Mouse (Mus musculus): ENCODE data around the gene Naxd. TPM values are rescaled to one million over a fixed set of nuclear protein-coding genes. Genes with fewer than 3 reads are reported as not detected.
A peak's percentile ranks its signal among the peaks of the same experiment; 100 is the strongest.
"Not testable (repeated sequence)": the region's sequence is repeated elsewhere in the genome, so short reads cannot be mapped to it uniquely, and the experiment has no call there.

Naxd gene
- total RNA-seq, 2 experiments from 2014 or later: 32.7 to 36.8 TPM

DNA sequence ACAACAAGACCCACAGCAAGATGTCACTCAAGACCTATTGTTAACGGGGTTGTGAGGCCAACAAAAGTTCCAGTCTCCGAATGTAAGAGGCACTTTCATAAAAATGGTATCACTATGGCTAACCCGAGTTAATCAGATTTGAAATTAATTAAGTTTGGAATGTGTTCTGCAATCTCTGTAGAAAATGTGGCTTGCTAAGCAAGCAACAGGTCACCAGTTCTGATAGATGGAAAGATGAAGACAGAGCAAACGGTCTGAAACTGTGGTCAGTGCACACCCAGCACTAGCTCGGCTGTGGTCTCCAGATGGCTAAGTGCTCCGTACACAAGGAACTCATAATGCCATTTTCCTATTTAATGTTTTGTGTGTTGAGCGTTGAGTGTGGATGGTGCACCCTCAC is 26.6 kb upstream of the Naxd start:
- intact Hi-C loops (cut with DNase I): no loop called here

DNA sequence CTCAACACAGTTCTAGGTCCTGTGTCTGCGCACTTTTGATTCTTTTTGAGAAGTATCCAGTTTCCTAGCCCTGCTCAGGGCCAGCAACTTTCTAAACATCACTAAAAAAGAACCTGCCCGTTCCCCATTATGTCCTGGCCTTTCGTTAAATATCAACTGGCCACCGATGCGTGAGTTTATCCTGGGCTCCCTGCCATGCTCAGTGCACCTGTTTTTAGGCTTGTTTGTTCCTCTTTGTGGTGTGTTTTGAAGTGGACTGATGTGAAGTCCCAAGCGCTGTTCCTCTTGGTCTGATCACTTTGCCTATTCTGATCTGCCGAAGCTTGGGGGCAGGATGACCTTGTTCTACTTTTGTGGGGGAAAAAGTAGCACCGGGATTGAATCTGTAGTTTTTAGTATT is 26.0 kb upstream of the Naxd start:
- DNase-seq (ENCODE audit: low spot score): no peak
- intact Hi-C loops (cut with DNase I): no loop called here

More for the DNA sequence above, 26.6 kb upstream of the Naxd start:
- DNase-seq (ENCODE audit: low spot score): no peak

DNA sequence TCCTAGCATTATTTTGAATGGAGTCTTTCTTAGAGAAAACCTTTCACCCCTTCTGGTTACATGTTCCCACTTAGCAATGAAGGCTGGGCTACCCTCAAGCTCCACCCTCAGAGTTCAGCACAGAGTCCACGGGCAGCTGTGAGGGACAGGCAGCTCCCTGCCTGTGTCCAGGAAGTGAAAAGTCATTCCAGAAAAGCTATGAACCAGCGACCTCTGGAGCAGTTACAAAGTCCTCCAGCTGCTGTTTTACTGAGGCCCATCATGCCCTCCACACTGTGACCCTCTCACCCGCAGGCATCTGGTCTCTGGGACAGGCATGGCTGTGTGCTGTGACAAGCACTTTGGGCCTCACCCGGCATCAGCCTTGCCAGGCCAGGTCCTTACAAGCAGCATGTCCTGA is 24.2 kb upstream of the Naxd start:
- intact Hi-C loops (cut with DNase I): no loop called here
- no peak for DNase-seq (ENCODE audit: low spot score)

DNA sequence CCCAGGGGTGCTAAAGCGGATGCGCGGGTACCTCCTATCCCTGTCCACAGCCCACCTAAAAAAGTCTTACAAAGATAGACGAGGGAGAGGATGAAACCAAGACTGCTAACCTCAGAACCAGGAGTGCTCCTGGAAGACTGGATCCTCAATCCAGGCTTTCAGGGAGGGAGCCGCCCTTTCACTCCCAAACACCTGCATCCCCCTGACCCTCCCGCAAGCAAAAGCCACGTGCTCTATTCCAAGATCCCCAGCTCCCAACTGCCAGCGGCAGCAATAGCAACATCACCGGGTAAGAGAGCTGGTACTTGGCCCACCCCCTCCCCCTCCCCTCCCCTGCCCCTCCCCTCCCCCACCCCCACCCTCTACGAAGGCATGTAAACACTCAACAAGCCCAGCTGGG is 21.9 kb upstream of the Naxd start:
- DNase-seq (ENCODE audit: low spot score): no peak
- intact Hi-C loops (cut with DNase I): no loop called here

DNA sequence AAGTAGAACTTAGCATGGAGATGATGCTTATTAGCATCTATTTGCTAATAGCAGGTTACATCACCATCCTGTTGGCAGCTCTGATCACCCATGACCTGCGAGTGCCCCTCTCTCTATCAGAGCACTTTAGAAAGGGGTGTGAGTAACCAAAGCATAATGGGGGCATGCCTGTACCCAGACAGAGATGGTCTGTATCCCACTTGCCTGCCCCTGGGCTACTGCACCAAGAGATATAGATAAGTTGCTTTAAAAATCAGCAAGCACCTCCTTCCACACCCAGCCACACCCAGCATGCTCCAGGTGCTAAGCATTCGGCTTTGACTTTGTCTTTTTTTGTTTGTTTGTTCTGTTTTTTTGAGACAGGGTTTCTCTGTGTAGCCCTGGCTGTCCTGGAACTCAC is 21.4 kb upstream of the Naxd start:
- intact Hi-C loops (cut with DNase I): no loop called here
- DNase-seq (ENCODE audit: low spot score): no peak

DNA sequence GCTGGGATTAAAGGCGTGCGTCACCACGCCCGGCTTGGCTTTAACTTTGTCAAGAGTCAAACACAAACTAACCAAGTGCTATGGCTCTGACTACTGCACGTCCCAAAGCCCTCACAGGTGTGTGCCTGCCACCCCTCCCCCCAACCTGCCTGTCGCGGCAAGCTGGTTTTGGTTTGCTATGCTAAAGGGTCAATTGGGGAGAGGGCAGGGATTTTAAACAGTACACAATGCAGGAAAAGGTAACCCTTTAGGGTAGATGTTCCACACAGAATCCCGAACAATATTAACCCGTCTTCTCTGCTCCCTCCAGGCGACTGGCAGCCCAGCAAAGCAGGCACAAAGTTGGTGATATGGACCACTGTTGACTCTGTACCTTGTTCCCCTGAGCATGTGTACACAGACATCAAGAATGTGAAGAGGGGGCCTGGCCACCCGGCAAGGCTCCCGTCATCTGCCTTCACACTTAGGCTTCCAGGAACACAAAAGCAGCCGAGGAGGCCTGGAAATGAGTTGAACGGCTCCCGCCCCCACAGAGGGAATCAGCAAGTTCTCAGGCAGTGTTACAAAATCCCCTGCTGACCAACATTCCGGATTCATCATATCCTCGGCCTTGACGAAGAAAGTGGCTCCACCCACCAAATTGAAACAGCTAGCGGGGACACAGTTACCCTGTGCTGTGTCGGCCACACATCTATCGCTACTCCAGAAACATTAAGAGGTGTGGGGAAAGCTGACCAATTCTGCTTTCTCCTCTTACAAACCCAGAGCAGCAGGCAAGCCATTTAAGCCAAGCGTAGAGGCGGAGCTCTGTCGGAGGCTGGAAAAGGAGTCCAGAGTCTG is 20.7 kb upstream of the Naxd start:
- intact Hi-C loops (cut with DNase I): no loop called here
- peak; percentile 51 for DNase-seq (ENCODE audit: low spot score)

DNA sequence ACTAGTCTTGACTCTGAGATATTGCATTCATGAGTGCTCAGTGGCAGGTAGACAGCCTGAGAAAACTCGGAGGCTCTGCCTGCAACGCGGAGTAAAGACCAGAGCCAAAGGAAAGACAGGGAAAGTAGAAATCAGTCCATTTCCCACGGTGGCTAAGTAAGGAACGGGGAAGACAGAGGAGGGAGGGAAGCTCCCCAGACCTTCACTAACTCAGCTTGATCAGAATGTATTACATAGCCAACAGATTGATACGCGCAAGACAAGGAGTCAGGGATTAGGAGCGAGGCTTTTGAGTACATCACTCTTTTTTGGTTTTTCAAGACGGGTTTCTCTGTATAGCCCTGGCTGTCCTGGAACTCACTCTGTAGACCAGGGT is 20.1 kb upstream of the Naxd start:
- intact Hi-C loops (cut with DNase I): no loop called here
- no peak for DNase-seq (ENCODE audit: low spot score)

DNA sequence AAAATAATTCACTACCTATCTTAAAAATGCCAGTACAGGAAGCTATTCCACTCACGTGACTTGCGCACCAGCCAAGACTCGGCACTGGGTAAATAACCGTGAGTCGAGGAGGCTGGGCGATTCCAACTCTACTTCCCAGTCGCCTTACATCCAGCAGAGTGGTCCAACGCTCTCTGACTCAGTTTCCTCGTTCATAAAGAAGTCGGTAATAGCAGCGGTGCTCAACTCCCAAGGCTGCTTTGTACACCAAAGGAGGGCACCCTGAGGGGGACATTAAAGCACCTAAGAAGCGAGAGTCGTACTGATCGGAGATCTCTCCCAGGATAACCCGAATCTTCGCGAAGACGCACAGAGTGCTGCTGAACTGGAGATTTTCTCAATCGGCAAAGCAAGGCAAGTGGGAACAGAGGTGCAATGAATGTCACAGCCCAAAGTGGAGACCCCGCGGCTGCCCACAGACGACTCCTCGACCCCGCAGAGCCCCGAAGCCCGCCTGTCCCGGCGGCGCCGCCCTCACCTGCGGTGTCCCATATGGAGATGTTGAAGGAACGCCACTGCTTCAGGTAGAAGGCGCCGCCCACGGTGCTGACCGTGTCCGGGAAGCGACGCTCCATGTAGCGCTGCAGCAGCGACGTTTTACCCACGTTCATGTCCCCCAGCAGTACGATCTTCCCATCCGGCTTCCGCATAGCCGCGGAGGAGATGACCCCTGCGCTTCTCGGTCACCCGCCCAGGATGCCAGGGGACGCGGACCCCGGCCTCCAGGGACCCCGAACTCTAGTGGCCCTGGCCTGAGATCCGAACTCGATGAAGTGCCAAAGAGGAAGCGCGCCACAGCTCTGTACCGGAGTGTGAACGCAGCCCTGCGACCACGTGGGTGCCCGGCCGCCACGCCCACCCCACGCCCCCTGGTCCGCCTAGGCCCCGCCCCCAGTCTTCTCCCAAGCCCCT is 19.2 kb upstream of the Naxd start, which contains the start of gene Rab20:
Gene Rab20 (minus strand): TSS at position 900 of the 951 bp plus-strand sequence.
- peak; percentile 44 for DNase-seq (ENCODE audit: low spot score)
- intact Hi-C loops (cut with DNase I): no loop called here

DNA sequence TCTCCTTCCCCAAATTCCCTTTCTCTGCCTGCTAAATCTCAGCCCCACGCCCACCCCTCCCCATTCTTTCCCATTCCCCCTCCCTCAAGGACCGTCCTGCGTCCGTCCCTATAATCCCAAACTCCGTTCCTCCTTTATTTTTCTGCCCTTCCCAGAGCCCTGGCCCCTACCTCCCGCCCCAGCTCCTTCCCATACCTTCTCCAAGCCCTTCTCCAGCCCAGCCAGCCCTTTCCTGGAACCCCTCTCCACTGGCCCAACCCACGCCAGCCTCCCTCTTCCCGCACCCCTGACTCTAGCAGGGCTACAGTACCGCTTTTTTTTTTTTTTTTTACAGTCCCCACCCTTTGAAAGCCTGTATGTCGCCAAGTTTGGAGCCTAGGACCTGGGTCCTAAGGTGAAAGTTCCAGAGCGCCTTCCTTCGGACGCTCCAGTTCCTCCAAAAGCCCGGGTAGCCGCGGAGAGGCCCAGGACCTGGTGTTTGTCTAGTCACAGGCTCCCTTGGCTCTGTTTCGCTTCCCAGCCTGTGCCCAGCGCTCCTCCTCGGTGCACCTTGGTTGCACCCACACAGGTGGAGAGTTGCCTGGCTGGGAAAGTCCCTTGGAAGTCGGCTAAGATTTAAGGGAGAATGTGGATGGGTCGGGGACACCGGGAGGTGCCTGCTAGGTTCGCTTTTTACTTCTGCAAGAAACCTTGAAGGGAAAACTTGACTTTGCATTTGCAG is 18.3 kb upstream of the Naxd start:
- no peak for DNase-seq (ENCODE audit: low spot score)
- intact Hi-C loops (cut with DNase I): no loop called here

DNA sequence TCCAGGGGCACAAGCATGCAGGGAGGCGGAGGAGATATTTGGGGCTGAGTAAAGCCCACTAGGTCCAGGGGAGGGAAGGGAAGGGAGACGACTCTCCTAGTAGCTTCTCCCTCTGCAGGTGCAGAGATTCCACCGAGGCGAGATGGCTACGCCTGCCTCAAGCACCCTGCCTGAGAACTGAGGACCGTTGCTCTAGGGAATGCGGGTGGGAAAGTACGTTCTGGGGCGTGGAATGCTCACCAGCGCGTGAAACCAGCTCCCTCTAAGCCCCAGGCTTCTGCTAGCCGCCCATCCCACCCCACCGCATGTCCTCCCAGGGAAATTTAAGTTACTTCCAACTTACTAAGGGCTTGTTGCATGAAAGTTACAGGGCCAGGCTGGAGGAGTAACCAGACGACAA is 17.7 kb upstream of the Naxd start:
- intact Hi-C loops (cut with DNase I): no loop called here
- no peak for DNase-seq (ENCODE audit: low spot score)

DNA sequence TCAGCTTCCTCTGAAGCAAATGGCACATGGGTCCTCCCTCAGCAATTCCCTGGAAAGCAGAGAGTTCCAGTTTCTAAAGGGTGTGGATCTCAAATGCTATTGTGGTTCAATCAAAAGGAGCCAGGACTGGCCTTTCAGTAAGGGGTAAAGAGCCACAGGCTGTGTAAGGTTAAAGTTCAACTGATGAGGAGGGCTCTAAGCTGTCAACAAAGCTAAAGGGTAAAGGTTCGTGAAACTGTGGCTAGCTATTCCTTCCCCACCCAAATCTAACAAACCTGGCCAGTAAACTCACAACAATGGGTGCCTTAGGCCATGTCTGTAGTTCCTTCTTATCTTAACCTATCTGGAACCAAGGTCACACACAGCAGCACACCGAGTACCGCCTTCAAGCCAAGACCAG is 15.4 kb upstream of the Naxd start:
- intact Hi-C loops (cut with DNase I): loop anchor here (10.0 kb wide), 1 partner anchor 237 kb away; no protein-coding TSS in a partner anchor
- DNase-seq (ENCODE audit: low spot score): no peak

DNA sequence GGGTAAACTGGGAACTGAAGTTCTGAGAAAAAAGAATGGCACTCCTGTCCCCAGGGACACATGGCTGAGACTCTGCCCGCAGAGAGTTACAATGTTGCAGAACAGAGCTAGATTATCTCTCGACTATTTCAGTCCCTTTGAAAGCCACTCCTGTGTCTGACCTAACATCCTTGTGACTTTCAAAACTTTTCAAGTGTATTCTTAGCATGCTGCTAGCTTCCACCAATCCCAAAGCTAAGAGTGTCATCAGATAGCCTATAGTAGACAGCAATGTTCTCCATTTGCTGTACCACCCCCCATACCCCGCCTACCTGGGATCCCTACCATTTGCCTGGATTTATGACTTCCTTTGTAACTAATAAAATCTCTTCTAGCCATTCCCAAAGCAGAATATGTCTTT is 14.8 kb upstream of the Naxd start:
- intact Hi-C loops (cut with DNase I): loop anchor here (10.0 kb wide), 1 partner anchor 238 kb away; no protein-coding TSS in a partner anchor
- no peak for DNase-seq (ENCODE audit: low spot score)

DNA sequence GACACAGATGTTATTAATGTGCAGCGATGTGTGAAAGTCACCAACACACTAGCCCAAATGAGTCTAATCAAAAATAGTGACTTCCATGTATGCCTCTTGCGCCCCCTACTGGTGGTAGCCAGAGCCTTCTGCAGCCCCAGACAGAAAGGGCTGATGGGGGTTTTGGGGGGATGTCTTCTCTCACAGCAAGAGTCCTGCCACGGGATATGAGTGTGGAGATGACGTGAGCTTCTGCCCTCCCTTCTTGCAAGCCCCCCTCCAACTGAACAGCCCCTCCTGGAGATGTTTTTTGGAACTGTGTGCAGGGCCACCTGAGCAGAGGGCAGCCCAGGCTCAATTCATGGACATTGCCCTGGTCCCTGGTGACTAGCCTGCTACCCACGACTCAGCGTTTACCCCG is 11.2 kb upstream of the Naxd start:
- intact Hi-C loops (cut with DNase I): loop anchor here (2.0 to 10.0 kb wide), 3 partner anchors 17 to 241 kb away; no protein-coding TSS in a partner anchor
- no peak for DNase-seq (ENCODE audit: low spot score)

DNA sequence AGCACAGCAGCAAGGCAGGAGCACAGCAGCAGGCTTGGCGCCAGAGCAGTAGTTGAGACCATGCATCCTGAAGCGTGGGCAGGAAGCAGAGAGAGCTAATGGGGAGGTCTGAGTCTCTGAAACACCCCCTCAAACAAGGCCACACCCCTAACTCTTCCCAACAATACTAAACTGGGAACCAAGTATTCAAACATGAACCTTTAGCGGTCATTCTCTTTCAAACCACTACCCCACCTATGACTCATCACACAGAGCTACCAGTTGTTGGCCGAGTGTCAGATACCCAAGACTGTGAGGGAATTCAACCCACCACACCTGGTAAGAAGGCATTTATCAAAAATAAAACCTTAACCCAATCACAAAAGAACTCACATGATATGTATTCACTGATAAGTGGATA is 10.1 kb upstream of the Naxd start:
- DNase-seq (ENCODE audit: low spot score): no peak
- intact Hi-C loops (cut with DNase I): loop anchor here (2.0 to 10.0 kb wide), 3 partner anchors 18 to 242 kb away; no protein-coding TSS in a partner anchor

DNA sequence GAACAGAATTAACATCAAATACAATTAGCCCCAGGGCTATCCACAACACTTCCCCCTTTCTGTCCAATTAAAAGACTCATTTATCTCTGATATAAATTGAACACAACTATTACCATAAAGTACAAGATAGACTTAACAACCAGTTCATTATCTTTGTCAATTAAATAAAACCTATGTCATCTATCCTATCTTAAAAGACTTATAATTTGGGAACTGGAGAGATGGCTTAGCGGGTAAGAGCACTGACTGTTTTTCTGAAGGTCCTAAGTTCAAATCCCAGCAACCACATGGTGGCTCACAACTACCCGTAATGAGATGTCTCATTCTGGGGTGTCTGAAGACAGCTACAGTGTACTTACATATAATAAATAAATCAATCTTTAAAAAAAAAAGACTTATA is 5.0 kb upstream of the Naxd start:
- DNase-seq (ENCODE audit: low spot score); intact Hi-C loops (cut with DNase I): not testable (repeated sequence)

DNA sequence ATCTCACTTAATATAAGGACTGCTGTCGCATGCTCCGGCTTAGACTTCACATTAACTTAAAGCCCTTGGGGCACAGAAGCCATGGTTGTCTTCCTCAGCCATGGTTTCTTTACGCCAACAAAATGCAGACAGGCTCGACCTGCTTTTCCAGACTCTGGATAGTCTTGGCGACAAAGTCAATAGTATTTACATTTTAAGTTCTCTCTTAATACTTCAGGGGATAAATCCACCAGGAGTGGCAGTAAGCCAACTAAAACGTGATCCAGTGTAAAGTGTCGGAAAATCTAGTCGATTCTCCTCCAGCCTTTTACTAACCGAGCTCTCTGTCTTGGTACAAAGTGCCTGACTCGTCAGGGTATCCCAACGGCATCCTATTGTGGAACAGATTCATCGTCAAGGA is 975 bp downstream of the Naxd start:
- DNase-seq (ENCODE audit: low spot score): no peak
- intact Hi-C loops (cut with DNase I): no loop called here

DNA sequence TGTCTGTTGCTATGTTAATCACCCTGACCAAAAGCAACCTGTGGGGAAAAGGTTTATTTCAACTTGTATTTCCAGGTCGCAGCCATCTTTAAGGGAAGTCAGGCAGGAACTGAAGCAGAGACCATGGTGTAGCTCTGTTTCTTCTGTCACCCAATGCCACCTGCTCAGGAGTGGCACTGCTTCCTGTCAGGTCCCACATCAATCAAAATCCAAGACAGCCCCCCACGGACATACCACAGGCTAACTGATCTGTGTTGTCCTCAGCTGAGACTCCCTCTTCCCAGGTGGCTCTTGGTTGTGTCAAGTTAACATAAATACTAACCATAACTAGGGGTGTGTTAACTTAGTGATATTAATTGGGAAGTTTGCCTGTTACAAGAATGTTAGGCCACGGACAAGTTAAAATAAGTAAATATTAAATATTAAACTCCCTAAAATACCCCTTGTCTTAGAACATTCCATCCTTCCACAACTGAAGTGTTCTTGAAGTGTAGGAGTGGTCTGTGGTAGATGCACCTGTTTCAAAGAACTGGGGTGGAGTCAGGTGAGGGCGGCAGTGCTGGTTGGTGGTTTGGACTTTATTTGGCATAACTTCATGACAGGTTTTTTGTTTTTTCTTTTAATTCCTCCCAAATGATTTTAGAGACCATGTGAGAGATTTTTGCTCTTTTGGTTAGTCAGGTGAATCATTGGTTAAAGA is 1.6 kb downstream of the Naxd start:
- intact Hi-C loops (cut with DNase I): no loop called here
- no peak for DNase-seq (ENCODE audit: low spot score)

DNA sequence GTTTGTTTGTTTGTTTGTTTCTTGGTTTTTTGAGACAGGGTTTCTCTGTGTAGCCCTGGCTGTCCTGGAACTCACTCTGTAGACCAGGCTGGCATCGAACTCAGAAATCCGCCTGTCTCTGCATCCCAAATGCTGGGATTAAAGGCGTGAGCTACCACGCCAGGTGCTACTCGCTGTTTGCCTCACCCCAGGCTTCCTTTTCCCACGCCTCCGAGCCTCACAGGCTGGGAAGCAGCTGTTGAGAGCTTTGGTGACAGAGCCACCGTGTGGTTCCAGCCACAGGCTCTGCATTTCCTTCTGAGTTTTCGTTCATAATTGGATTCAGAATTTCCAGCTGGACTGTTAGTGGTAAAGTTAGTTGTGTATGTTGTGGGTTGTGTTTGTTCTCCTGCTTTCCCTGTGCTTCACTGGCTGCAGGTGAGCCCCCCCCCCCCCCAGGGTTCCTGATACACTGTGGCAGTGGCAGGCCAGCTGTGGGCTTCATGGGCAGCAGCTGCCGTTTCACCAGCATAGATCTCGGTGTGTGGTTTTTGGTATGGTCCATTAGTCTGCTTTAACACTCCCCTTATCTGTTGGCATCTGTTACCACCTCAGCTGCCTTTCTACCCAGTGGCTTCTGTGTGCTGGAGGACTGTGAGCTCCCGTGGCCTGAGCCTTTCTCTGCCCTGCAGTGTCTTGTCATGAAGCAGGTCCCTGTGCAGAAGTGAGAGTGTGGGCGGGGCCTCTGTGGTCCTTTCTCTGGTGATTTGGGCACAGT is 6.3 kb downstream of the Naxd start:
- intact Hi-C loops (cut with DNase I): no loop called here

DNA sequence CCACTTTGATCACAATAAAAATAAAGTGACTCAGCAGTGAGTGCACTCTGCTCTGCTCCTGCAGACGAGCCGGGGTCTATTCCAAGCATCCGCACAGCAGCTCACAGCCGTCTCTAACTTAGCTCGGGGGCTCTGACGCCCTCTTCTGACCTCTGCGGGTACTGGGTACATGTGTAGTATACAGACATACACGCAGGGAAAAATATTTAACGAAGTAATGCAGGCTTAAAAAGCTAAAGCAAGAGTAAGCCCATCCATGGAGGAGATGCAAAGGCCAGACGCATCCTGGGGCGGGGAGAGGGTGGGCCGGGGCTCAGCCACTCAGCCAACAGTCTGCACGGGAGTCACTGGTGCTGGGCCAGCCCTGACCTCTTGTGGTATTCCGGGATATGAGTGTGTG is 8.8 kb downstream of the Naxd start:
- DNase-seq (ENCODE audit: low spot score): no peak
- intact Hi-C loops (cut with DNase I): loop anchor here (5.0 kb wide), 2 partner anchors 96 to 196 kb away; partner anchors contain the start of gene 1700016D06Rik

More for the DNA sequence above, 6.3 kb downstream of the Naxd start:
- no peak for DNase-seq (ENCODE audit: low spot score)

Measured in heart, postnatal 25 days (tissue).